Mouse (Mus musculus) embryonic fibroblast, embryonic 13.5 days (primary cell): Measurements from ENCODE around the gene Serhl.

Experiments
- CTCF ChIP-seq: IDR thresholded peaks from 2 replicates; pipeline ENCODE4 v1.5.1; 2011; ENCODE audit warnings: mild to moderate bottlenecking, control low read depth, low read length, moderate library complexity, borderline replicate concordance; ENCODE audit not compliant: insufficient read depth
- POLR2A ChIP-seq: IDR thresholded peaks from 2 replicates; pipeline ENCODE4 v1.6.1; 2011; ENCODE audit warnings: low read depth, mild to moderate bottlenecking, control low read depth, low read length, moderate library complexity

- TF ChIP-seq CTCF (no peak), POLR2A (no peak)
These were observed 35.3 kb downstream of the Serhl start for GRCm38 (mm10) chr15:83124625-83125024.
